Mouse (Mus musculus) neural tube, embryonic 14.5 days (tissue): ENCODE measurements around the gene Hibadh. TPM values are rescaled to one million over a fixed set of nuclear protein-coding genes. Genes with fewer than 3 reads are reported as not detected.
"Not testable (repeated sequence)": the region's sequence is repeated elsewhere in the genome, so short reads cannot be mapped to it uniquely, and the experiment has no call there.

Source experiments
- ATAC-seq: fragments of 200-750 bp; cut with Nextera tagmentation; 2 replicates; pipeline ENCODE4 v1.8.0; 2017; ENCODE audit warnings: low read depth, mild to moderate bottlenecking, moderate TSS enrichment, moderate library complexity
- H3K27ac ChIP-seq: fragments of 300-500 bp; sonication (generic); 2 replicates; pipeline ENCODE4 v1.5.1; 2014; ENCODE audit warnings: low read depth, mild to moderate bottlenecking, control low read depth, low read length, moderate library complexity, mixed read lengths
- H3K27me3 ChIP-seq: fragments of 300-500 bp; sonication (generic); 2 replicates; pipeline ENCODE4 v1.6.1; 2014; ENCODE audit warnings: low read length; ENCODE audit not compliant: control insufficient read depth, insufficient read depth
- H3K36me3 ChIP-seq: fragments of 300-500 bp; sonication (generic); 2 replicates; pipeline ENCODE4 v1.6.1; 2014; ENCODE audit warnings: low read length, mixed read lengths; ENCODE audit not compliant: control insufficient read depth, insufficient read depth
- H3K4me1 ChIP-seq: fragments of 300-500 bp; sonication (generic); 2 replicates; pipeline ENCODE4 v1.6.1; 2014; ENCODE audit warnings: low read length; ENCODE audit not compliant: control insufficient read depth, insufficient read depth
- H3K4me2 ChIP-seq: fragments of 300-500 bp; sonication (generic); 2 replicates; pipeline ENCODE4 v1.6.1; 2014; ENCODE audit warnings: mild to moderate bottlenecking, low read depth, low read length, control low read depth
- H3K4me3 ChIP-seq: fragments of 300-500 bp; sonication (generic); 2 replicates; pipeline ENCODE4 v1.5.1; 2014; ENCODE audit warnings: low read depth, low read length, control low read depth, mixed read lengths
- H3K9ac ChIP-seq: fragments of 300-500 bp; sonication (generic); replicated peaks from 2 replicates; pipeline ENCODE4 v1.6.1; 2014; ENCODE audit warnings: low read depth, mild to moderate bottlenecking, control low read depth, low read length, mixed read lengths
- H3K9me3 ChIP-seq: fragments of 300-500 bp; sonication (generic); 2 replicates; pipeline ENCODE4 v1.6.1; 2016; ENCODE audit warnings: low read length; ENCODE audit not compliant: control insufficient read depth
- WGBS: fragments of 180-500 bp; shearing (Covaris S2); extraction: QIAGEN DNeasy Blood & Tissue Kit; methylation state at CpG from one replicate; pipeline ENCODE4 v1.1.7; 2014; 5-methylcytosine and 5-hydroxymethylcytosine counted together
- polyA plus RNA-seq: library from polyadenylated mRNA; unstranded; fragments of >200 nt; fragmentation: Nextera tagmentation; extraction: Ambion mirVana; gene quantifications from 2 replicates; pipeline ENCODE4 v1.2.1, GENCODE M21; 2014

Hibadh gene
- polyA plus RNA-seq, 1 experiment from 2014 or later: 44.6 TPM

DNA sequence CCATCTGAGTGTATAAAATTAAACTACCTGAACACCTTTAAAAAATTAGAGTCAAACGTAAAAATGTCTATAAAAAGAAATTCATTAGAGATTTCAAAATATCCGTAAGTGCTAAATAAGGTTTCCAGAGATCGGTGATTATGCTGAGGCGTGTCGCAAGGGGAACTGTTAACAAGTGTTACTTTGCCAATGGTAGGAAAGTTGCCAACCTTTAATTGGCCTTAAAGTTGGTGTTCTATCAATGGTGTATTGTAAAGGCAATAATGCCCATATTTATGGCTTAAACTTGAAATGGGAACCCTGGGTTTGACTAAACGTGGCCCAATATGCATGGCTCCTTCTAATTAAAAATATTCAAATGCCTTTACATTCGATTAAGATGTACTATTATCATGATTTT, 33.5 kb upstream of the Hibadh start:
- Histone ChIP-seq H3K27me3 (no peaks in the 10 kb centered on the region), H3K36me3 (no peaks in the 10 kb centered on the region), H3K9ac (no peak overlapping the region), H3K27ac (no peak overlapping the region), H3K4me2 (no peak overlapping the region), H3K4me1 (no peaks in the 10 kb centered on the region), H3K4me3 (no peak overlapping the region), H3K9me3 (no peaks in the 10 kb centered on the region)
- ATAC-seq: no peak
- WGBS: 81% methylated on average over 7 of the region's 7 CpGs

GRCm38 (mm10) chr6:52672539-52672938, 32.4 kb upstream of the Hibadh start:
- Histone ChIP-seq H3K4me1 (no peaks in the 10 kb centered on the region), H3K4me3 (no peak overlapping the region), H3K27ac (no peak overlapping the region), H3K27me3 (no peaks in the 10 kb centered on the region), H3K36me3 (no peaks in the 10 kb centered on the region), H3K9me3 (no peaks in the 10 kb centered on the region), H3K4me2 (no peak overlapping the region), H3K9ac (no peak overlapping the region)
- 77% methylated on average over 2 of the region's 2 CpGs for WGBS
- no peak for ATAC-seq

DNA sequence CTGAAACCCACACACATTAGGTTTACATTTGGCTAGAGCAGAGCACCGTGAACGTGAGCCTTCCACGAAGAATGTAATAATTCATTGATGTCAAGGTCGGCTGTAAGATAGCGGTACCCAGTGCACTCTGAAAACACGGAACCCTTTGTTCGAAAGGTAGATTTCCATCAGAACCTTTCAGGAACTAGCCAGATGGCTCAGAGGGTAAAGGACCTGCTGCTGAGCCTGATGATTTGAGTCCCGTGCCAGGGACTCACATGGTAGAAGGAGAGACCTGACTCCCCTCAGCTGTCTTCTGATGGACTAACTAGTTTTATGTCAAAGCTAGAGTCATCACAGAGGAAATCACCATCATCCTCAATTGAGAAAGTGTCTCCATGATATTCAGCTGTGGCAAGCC, 31.6 kb upstream of the Hibadh start:
- no peak for ATAC-seq
- WGBS: 58% methylated on average over 8 of the region's 8 CpGs
- Histone ChIP-seq H3K4me1 (no peaks in the 10 kb centered on the region), H3K27me3 (no peaks in the 10 kb centered on the region), H3K9ac (no peak overlapping the region), H3K27ac (no peak overlapping the region), H3K4me3 (no peak overlapping the region), H3K36me3 (no peaks in the 10 kb centered on the region), H3K9me3 (no peaks in the 10 kb centered on the region), H3K4me2 (no peak overlapping the region)

GRCm38 (mm10) chr6:52669878-52670277, 29.7 kb upstream of the Hibadh start:
- H3K27ac ChIP-seq, H3K4me1 ChIP-seq, ATAC-seq, H3K4me2 ChIP-seq, H3K36me3 ChIP-seq, H3K4me3 ChIP-seq, H3K9ac ChIP-seq, H3K9me3 ChIP-seq, H3K27me3 ChIP-seq: not testable (repeated sequence)
- WGBS: 38% methylated on average over 2 of the region's 2 CpGs

- Histone ChIP-seq H3K27me3 (no peaks in the 10 kb centered on the region), H3K9ac (no peak overlapping the region), H3K9me3 (no peaks in the 10 kb centered on the region), H3K4me2 (no peak overlapping the region), H3K27ac (no peak overlapping the region), H3K36me3 (no peaks in the 10 kb centered on the region), H3K4me1 (no peaks in the 10 kb centered on the region), H3K4me3 (no peak overlapping the region)
- ATAC-seq: no peak
- 81% methylated on average over 3 of the region's 3 CpGs for WGBS
Observed at GRCm38 (mm10) chr6:52667641-52668040, 27.5 kb upstream of the Hibadh start.

DNA sequence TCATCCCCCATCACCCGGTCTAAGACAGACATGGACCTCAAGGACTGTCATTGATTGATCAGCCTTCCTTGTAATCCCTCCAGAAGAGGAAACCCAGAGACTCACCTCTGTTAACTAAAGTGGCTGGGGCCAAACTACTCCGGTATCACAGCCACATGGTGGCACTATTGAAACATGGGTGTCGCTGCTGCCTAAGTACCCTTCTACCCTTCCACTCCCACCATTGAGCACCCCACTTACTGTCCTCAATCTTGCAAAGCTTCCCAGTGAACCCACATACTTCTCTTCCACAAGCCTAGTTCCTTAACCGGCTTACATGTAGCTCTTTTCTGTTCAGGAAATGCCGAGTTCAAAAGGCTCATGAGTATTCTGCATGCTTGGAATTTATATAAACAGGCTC, 22.8 kb upstream of the Hibadh start:
- H3K36me3 ChIP-seq: no peaks in the 10 kb centered on the region
- ATAC-seq: no peak
- H3K4me3 ChIP-seq: no peak overlapping the region
- no peak overlapping the region for H3K9ac ChIP-seq
- WGBS: 57% methylated on average over 5 of the region's 5 CpGs
- no peak overlapping the region for H3K4me2 ChIP-seq
- H3K4me1 ChIP-seq: no peaks in the 10 kb centered on the region
- H3K27me3 ChIP-seq: no peaks in the 10 kb centered on the region
- no peaks in the 10 kb centered on the region for H3K9me3 ChIP-seq
- H3K27ac ChIP-seq: no peak overlapping the region

GRCm38 (mm10) chr6:52655266-52655665, 15.1 kb upstream of the Hibadh start:
- no peaks in the 10 kb centered on the region for H3K4me1 ChIP-seq
- WGBS: 87% methylated on average over 4 of the region's 4 CpGs
- no peaks in the 10 kb centered on the region for H3K27me3 ChIP-seq

DNA sequence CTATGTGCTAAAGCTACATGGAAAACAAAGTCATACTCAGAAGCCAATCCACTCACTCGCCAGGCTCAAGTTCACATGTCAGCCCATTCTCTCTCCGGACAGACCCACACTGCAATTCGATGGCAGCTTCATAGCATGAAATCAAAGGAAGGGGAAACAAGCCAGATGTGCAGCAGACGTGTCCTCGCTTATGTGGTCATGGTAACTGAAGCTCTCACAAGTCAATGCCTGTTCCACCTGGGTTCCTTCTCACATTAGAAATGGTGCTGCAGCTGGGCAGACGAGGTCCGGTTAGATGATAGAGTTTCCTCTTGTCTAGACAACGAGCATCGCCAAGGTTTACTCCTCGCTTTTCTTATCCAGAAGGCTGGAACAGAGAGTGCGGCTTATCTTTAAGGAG, 8.6 kb upstream of the Hibadh start:
- H3K36me3 ChIP-seq: no peaks in the 10 kb centered on the region
- H3K4me3 ChIP-seq: no peak overlapping the region
- 85% methylated on average over 11 of the region's 11 CpGs for WGBS
- no peak overlapping the region for H3K4me2 ChIP-seq
- ATAC-seq: no peak
- no peak overlapping the region for H3K27ac ChIP-seq
- H3K9ac ChIP-seq: no peak overlapping the region
- no peaks in the 10 kb centered on the region for H3K27me3 ChIP-seq
- H3K9me3 ChIP-seq: no peaks in the 10 kb centered on the region
- no peaks in the 10 kb centered on the region for H3K4me1 ChIP-seq

More at GRCm38 (mm10) chr6:52655266-52655665, 15.1 kb upstream of the Hibadh start:
- Histone ChIP-seq H3K9me3 (no peaks in the 10 kb centered on the region), H3K27ac (no peak overlapping the region), H3K4me3 (no peak overlapping the region), H3K4me2 (no peak overlapping the region), H3K36me3 (no peaks in the 10 kb centered on the region), H3K9ac (no peak overlapping the region)
- no peak for ATAC-seq

GRCm38 (mm10) chr6:52648031-52648430, 7.8 kb upstream of the Hibadh start:
- Histone ChIP-seq H3K36me3 (no peaks in the 10 kb centered on the region), H3K27ac (no peak overlapping the region), H3K4me1 (no peaks in the 10 kb centered on the region), H3K27me3 (no peaks in the 10 kb centered on the region), H3K4me3 (no peak overlapping the region), H3K4me2 (no peak overlapping the region), H3K9me3 (no peaks in the 10 kb centered on the region), H3K9ac (no peak overlapping the region)
- WGBS: 96% methylated on average over 6 of the region's 6 CpGs
- ATAC-seq: no peak

- Histone ChIP-seq H3K4me1 (peaks cover 5% of the 10 kb centered on the region; the same call in 1 of the 2 replicates), H3K4me2 (no peak overlapping the region), H3K27ac (no peak overlapping the region), H3K27me3 (no peaks in the 10 kb centered on the region), H3K9ac (no peak overlapping the region), H3K9me3 (no peaks in the 10 kb centered on the region), H3K4me3 (no peak overlapping the region), H3K36me3 (no peaks in the 10 kb centered on the region)
- no peak for ATAC-seq
- WGBS: 23% methylated on average over 5 of the region's 5 CpGs
Observed at GRCm38 (mm10) chr6:52645926-52646325, 5.7 kb upstream of the Hibadh start.
